Mouse (Mus musculus): ENCODE results near the gene Maml3.

GRCm38 (mm10) chr3:51928188-51928587, 176.7 kb downstream of the Maml3 start:
- TF ChIP-seq CTCF (IDR thresholded peaks at IDR 0.05; ENCODE audit: low read depth, low read length) (no peak), POLR2A (IDR thresholded peaks at IDR 0.05; ENCODE audit: borderline replicate concordance, low read depth, low read length) (no peak)
